Mouse (Mus musculus) forebrain, embryonic 10.5 days (tissue): ENCODE measurements around the gene Fosl2. TPM values are rescaled to one million over a fixed set of nuclear protein-coding genes. Genes with fewer than 3 reads are reported as not detected.
A peak's percentile ranks its signal among the peaks of the same experiment; 100 is the strongest.

Experiments used
- DNase-seq: peaks from one replicate; pipeline ENCODE4 v3.0.0-alpha.2; 2017; ENCODE audit warnings: low spot score; ENCODE audit errors: extremely low spot score
- H3K27ac ChIP-seq: fragments of 300-500 bp; sonication (generic); 2 replicates; pipeline ENCODE4 v1.5.1; 2016; ENCODE audit warnings: mild to moderate bottlenecking
- H3K27me3 ChIP-seq: fragments of 300-500 bp; sonication (generic); 2 replicates; pipeline ENCODE4 v1.6.1; 2016; ENCODE audit warnings: mild to moderate bottlenecking; ENCODE audit not compliant: poor library complexity, severe bottlenecking
- H3K36me3 ChIP-seq: fragments of 300-500 bp; sonication (generic); replicated peaks from 2 replicates; pipeline ENCODE4 v1.6.1; 2016; ENCODE audit warnings: mild to moderate bottlenecking, moderate library complexity
- H3K4me1 ChIP-seq: fragments of 300-500 bp; sonication (generic); 2 replicates; pipeline ENCODE4 v1.6.1; 2016
- H3K4me3 ChIP-seq: fragments of 300-500 bp; sonication (generic); 2 replicates; pipeline ENCODE4 v1.5.1; 2016; ENCODE audit warnings: mild to moderate bottlenecking, moderate library complexity
- H3K9me3 ChIP-seq: fragments of 300-500 bp; sonication (generic); 2 replicates; pipeline ENCODE4 v1.6.1; 2016; ENCODE audit warnings: mild to moderate bottlenecking, moderate library complexity
- WGBS: fragments of 180-500 bp; shearing (Covaris S2); methylation state at CpG from one replicate; pipeline ENCODE4 v1.1.7; 2016; 5-methylcytosine and 5-hydroxymethylcytosine counted together
- polyA plus RNA-seq: library from polyadenylated mRNA; unstranded; fragments of >200 nt; fragmentation: Nextera tagmentation; extraction: Ambion mirVana; gene quantifications from 2 replicates; pipeline ENCODE4 v1.2.1, GENCODE M21; 2016

The Fosl2 gene
- polyA plus RNA-seq, 1 experiment from 2014 or later, result 0.32 TPM

DNA sequence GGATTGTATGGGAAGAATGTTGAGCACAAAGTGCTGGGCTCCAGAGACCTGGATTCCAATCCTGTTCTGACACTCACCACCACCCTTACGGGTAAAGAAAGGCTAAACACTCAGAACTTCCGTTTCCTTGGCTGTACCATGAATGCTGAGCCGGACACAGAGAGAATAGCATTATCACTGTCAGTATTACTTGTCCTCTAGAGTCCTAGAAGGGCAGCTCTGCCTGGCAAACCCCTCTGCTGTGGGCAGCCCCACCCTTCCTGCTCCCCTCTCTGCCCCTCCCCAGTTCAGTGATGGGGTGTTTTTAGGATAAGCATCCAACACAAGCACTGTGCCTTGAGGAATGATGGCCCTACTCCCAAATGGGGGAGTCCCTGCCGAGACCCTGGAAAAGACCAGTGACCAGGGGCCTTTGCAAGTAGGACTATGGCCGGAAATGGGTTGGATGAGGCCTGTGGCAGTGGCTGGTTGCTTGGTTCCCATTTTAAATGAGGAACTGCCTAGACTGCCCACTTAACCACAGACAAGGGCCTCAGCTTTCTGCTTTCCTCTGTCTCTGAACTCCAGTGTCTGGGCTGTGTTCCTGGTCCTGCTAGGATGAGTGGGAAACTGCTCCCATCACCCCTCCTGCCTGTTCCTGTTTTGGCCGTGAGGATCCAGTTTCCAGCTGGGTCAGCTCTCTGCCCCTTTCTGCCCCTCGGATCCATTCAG, 23.2 kb upstream of the Fosl2 start:
- H3K4me3 ChIP-seq, result no peak overlapping the region
- H3K9me3 ChIP-seq, result no peaks in the 10 kb centered on the region
- H3K27ac ChIP-seq, result peak overlapping the region; percentile 25; the same call in 1 of the 2 replicates
- peaks cover 9% of the 10 kb centered on the region for H3K4me1 ChIP-seq
- no peaks in the 10 kb centered on the region for H3K36me3 ChIP-seq
- no peaks in the 10 kb centered on the region for H3K27me3 ChIP-seq
- WGBS, result 78% methylated on average over 7 of the region's 7 CpGs
- DNase-seq, result no peak

DNA sequence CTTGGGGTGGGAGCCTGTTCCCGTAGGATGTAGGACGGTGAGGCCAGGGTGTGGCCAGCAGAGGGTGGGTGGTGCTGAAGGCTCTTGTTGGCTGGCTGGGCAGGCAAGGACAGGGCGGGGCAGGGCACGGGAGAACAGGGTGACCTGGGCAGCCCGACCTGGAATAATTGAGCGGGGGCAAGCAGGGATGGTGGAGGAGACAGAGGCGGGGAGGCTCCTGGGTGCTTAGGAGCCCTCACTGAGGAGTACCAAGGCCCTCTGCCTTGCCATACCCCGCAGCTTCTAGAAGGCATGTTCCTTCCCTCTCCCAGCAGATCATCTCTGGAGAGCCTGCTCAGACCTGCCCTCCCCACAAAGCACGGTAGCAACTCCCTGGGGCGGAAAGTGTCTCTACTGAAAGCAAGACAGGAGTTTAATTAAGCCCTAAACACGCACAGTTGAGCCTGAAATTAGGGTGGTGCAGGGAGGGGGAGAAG, 14.7 kb upstream of the Fosl2 start:
- WGBS, result 38% methylated on average over 11 of the region's 11 CpGs
- no peak overlapping the region for H3K27ac ChIP-seq
- H3K4me1 ChIP-seq, result peaks cover 11% of the 10 kb centered on the region
- H3K9me3 ChIP-seq, result no peaks in the 10 kb centered on the region
- no peaks in the 10 kb centered on the region for H3K36me3 ChIP-seq
- H3K27me3 ChIP-seq, result no peaks in the 10 kb centered on the region
- no peak for DNase-seq
- H3K4me3 ChIP-seq, result no peak overlapping the region

DNA sequence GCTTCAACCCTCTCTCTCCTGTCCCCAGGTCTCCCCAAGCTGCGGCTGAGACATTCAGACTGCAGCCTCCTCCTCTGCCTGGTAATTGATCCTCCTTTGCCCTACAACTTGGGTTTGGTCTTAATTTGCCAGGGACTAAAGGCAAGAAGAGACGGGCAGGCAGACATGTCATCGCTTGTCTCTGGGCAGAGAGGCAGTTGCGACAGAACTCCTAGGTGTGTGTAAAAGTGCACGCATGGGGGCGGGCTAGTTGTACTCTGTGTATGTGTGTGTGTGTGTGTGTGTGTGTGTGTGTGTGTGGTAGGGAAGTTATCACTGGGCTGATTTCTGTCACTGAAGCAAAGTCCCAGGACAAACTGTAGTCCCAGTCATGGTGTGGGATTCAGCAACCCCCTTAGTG, 13.7 kb upstream of the Fosl2 start:
- WGBS, result 82% methylated on average over 6 of the region's 6 CpGs
- no peak for DNase-seq
- Histone ChIP-seq H3K27ac (no peak overlapping the region), H3K4me1 (peaks cover 11% of the 10 kb centered on the region), H3K9me3 (no peaks in the 10 kb centered on the region), H3K4me3 (no peak overlapping the region), H3K27me3 (no peaks in the 10 kb centered on the region), H3K36me3 (no peaks in the 10 kb centered on the region)

DNA sequence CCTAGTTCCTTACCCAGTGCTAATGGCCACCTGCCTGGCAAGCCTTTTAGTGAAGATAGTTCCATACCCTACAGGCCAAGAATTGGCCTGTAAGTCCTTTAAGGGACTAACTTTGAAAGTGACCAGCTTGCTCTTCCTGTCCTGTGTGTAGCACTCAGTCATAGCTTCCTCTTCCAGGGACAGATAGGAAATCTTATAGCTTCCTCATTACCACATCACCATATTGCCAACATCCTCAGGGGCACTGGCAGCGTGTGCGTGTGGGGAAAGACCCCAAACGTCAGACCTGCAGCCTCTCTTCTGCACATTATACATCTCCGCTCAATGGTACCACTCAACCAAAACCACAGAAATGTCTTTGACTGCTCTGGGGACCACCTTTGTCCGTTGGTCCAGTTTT, 13.2 kb upstream of the Fosl2 start:
- peaks cover 11% of the 10 kb centered on the region for H3K4me1 ChIP-seq
- H3K27me3 ChIP-seq, result no peaks in the 10 kb centered on the region
- DNase-seq, result no peak
- H3K9me3 ChIP-seq, result no peaks in the 10 kb centered on the region
- WGBS, result 88% methylated on average over 5 of the region's 5 CpGs
- no peak overlapping the region for H3K4me3 ChIP-seq
- H3K36me3 ChIP-seq, result no peaks in the 10 kb centered on the region
- H3K27ac ChIP-seq, result no peak overlapping the region

DNA sequence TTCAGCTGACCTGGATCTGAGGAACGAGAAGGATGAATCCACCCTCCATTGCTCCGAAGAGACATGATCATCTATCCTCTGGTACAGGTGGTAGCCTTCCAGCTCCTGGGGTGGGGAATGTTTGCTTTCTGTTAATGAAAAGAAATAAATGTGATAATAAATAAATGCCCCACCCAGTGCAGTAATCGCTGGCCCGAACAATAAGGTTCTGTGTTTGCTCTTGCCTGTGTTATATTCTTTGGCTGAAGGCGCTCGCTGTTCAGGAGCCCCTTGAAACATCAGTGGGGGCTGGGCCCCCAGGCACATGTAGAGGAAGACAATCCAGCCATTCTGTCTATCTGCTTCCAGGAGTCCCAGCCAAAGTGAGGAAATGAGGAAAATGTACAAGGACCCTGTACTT, 10.6 kb upstream of the Fosl2 start:
- peaks cover 17% of the 10 kb centered on the region for H3K27me3 ChIP-seq
- no peaks in the 10 kb centered on the region for H3K9me3 ChIP-seq
- no peak overlapping the region for H3K4me3 ChIP-seq
- no peaks in the 10 kb centered on the region for H3K36me3 ChIP-seq
- DNase-seq, result no peak
- WGBS, result 92% methylated on average over 6 of the region's 6 CpGs
- no peak overlapping the region for H3K27ac ChIP-seq
- H3K4me1 ChIP-seq, result peaks cover 11% of the 10 kb centered on the region

DNA sequence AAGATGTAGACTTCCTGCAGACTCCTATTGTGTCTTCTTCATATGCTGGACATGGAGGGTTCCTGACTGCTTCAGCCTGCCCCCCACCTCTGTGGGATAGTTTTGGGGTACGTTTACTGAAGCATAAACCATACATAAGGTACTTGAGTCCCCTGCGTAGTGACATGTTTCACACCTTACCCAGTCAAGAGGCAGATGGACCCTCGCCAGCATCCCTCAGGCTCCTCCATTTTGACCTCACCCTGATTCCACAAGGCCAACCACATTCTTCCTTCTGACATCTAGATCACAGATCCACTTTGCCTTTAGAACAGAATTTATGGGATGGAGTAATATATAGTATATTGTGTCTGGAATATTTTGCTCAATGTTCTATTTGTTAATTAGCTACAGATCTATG, 8.4 kb upstream of the Fosl2 start:
- Histone ChIP-seq H3K4me1 (no peaks in the 10 kb centered on the region), H3K36me3 (no peaks in the 10 kb centered on the region), H3K4me3 (no peak overlapping the region), H3K9me3 (no peaks in the 10 kb centered on the region), H3K27ac (no peak overlapping the region), H3K27me3 (peaks cover 40% of the 10 kb centered on the region)
- 82% methylated on average over 3 of the region's 3 CpGs for WGBS
- no peak for DNase-seq

DNA sequence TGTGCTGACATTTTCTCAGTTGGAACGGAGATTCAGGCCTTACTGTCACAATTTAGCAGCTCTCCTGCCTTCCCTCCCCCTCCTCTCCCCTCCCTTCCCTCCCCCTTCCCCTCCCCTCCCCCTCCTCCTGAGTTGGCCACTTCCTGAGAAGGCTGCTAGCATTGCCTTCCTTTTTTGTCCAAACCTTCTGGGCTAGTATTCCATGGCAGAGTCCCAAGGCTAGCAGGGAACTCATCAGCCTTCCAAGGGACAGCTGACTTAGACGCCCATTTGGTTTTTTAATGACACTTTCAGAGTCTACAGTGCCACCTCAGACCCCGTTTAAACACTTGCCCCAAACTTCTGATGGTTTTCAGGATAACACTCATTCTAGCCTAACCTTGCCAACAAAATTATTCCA, 7.7 kb upstream of the Fosl2 start:
- H3K4me3 ChIP-seq, result no peak overlapping the region
- no peaks in the 10 kb centered on the region for H3K9me3 ChIP-seq
- no peak for DNase-seq
- 61% methylated on average over 3 of the region's 3 CpGs for WGBS
- H3K27ac ChIP-seq, result no peak overlapping the region
- H3K36me3 ChIP-seq, result no peaks in the 10 kb centered on the region
- peaks cover 47% of the 10 kb centered on the region for H3K27me3 ChIP-seq
- peaks cover 4% of the 10 kb centered on the region for H3K4me1 ChIP-seq

DNA sequence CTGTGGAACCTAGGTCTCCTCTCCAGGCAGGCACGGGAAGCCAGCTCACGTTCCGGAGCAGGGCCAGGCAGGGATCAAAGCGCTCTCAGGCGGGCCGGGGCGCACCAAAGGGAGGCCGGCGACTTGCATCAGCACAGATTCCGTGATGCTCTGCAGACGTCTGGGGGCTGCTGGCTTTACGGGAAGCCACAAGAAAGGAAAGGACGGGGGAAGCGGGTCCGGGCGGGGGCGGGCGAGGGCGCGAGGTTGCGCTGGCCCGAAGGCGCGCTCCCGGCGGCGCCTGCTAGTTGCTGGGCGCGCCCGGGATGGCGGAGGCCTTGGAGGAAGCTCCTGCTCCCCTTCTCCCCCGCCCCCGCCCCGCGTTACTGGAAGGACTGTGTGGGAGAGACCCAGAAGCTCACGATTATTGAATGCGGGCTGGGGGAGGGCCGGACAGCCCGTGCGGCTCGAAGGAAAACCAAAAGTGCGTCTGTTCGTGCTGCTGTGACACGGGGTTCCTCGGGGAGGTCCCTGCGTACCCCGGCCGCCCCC, 2.6 kb upstream of the Fosl2 start:
- H3K27ac ChIP-seq, result peak overlapping the region; percentile 80
- WGBS, result under 1% methylated on average over 47 of the region's 48 CpGs
- H3K36me3 ChIP-seq, result no peaks in the 10 kb centered on the region
- H3K4me1 ChIP-seq, result peaks cover 48% of the 10 kb centered on the region
- no peaks in the 10 kb centered on the region for H3K9me3 ChIP-seq
- peaks cover 96% of the 10 kb centered on the region for H3K27me3 ChIP-seq
- peak; percentile 71 for DNase-seq
- H3K4me3 ChIP-seq, result peak overlapping the region; percentile 72

DNA sequence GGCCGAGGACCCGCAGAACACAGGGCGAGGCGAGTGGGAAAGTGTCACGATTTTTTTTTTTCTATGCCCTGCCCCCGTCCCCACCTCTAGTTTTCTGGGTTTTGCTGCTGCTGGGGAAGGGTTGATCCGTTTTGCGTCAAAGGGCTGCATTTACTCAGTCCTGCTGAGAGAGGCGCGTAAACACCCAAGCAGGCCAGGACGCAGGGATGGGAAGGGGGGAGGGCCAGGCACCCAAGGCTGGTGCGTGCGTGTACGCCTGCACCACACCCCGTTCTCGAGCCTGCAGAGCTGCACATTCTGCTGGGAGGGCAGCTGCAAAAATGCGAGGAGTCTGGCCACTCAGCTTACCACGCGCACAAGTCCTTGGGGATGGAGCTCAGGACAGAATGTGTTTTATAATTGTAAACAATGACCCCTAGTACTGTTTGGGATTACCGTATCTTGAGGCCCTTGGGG, 2.0 kb upstream of the Fosl2 start:
- 0% methylated on average over 20 of the region's 20 CpGs for WGBS
- Histone ChIP-seq H3K27me3 (peaks cover 97% of the 10 kb centered on the region), H3K27ac (peak overlapping the region; percentile 80), H3K9me3 (no peaks in the 10 kb centered on the region), H3K4me1 (peaks cover 48% of the 10 kb centered on the region), H3K4me3 (peak overlapping the region; percentile 72), H3K36me3 (no peaks in the 10 kb centered on the region)
- DNase-seq, result peak; percentile 39

DNA sequence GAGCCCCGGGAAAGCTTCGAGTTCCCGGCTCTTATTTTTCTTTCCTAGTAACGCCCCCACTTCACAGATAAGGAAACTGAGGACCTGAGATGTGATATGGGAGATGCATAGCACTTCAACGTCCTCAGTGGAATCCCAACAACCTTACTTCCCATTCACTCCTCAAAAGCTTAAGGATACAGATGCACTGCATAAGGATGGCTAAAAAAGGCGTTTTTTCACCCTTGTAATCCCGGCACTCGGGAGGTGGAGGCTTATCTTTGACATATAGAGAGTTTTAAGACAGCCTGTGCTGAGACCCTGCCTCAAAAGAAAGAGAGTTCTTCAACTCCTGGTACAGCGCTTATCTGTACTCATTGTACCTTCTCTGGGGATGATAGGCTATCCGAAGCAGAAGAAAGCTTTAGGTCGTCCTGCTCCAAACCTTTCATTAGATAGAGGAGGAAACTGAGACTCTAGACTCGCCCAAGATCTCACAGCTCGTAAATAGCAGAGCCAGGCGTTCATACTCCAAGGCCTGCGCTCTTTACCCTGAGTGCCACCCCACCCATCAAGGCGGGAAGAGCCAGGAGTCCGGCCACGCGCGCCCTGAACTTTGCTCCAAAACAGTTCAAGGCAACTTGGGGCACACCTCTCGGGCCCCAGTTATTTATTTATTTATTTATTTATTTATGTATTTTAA, 1.4 kb upstream of the Fosl2 start:
- peaks cover 99% of the 10 kb centered on the region for H3K27me3 ChIP-seq
- peak; percentile 21 for DNase-seq
- H3K4me3 ChIP-seq, result peak overlapping the region; percentile 72
- 2% methylated on average over 21 of the region's 21 CpGs for WGBS
- no peak overlapping the region for H3K27ac ChIP-seq
- H3K36me3 ChIP-seq, result no peaks in the 10 kb centered on the region
- peaks cover 48% of the 10 kb centered on the region for H3K4me1 ChIP-seq
- no peaks in the 10 kb centered on the region for H3K9me3 ChIP-seq

DNA sequence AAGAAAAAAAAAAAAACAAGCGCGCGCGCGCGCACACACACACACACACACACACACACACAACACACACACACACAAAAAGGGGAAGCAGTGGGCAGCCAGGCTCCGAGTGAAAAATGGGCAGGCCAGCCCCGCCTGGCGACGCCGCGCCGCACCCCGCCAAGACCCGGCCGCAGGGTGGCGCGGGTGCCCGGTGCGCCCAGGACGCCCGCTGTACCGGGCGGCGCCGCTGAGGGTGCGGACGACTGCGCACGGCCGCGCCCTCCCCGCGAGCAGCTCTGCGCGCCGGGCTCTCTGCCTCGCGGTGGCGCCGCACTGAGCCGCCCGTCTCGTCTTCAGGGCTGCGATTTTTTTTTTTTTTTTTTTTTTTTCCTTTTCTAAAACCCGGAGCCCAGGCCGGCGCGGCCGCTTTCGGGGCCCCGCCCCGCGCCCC, 682 bp upstream of the Fosl2 start:
- WGBS, result under 1% methylated on average over 50 of the region's 54 CpGs
- H3K4me1 ChIP-seq, result peaks cover 48% of the 10 kb centered on the region
- peak overlapping the region; percentile 72 for H3K4me3 ChIP-seq
- H3K36me3 ChIP-seq, result no peaks in the 10 kb centered on the region
- no peaks in the 10 kb centered on the region for H3K9me3 ChIP-seq
- H3K27ac ChIP-seq, result peak overlapping the region; percentile 89
- peak; percentile 45 for DNase-seq
- H3K27me3 ChIP-seq, result peaks cover 96% of the 10 kb centered on the region

DNA sequence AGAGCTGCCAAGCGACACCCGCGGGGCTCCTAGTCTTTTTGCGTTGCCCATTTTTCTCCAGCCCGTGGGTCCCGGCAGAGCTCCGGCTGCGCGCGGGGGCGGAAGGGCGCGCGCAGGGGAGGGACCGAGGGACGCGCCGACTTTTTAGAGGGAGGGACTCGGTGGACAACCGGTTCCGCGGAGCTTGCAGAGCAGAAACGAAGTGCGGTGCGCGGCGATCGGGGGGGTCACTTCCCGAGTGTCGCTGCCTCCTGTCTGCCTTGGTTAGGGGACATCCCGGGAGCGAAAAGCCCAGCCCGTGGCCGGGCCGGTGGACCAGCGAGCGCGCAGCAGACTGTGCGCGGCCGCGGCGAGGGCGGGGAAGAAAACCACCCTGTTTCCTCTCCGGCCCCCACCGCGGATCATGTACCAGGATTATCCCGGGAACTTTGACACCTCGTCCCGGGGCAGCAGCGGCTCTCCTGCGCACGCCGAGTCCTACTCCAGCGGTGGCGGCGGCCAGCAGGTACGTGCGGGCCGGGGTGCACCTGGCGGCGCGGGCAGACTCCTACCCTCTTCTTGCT, 781 bp downstream of the Fosl2 start:
- peaks cover 81% of the 10 kb centered on the region for H3K27me3 ChIP-seq

DNA sequence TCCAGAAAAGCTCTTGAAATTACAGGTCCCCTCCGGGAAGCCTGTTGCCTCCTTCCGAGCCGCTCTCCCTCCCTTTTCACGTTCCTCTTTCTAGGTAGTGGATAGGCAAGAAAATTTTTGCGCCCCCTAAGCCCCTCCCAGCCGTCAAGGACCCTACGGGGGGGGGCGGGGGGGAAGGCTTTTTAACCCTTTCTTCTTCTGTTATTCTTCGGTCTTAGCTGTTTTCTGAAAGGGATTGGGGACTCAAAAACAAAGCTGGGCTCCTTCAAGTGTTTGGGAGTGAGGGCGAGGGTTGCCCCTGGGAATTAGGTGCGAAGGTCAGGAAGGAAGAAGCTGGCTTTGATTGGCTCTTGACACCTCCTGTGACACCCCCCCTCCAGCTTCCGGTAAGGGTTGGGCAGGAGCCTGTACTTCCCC, 1.5 kb downstream of the Fosl2 start:
- DNase-seq, result no peak
- Histone ChIP-seq H3K4me3 (peak overlapping the region; percentile 72), H3K27me3 (peaks cover 74% of the 10 kb centered on the region)

More for the DNA sequence above, 781 bp downstream of the Fosl2 start:
- H3K4me1 ChIP-seq, result peaks cover 48% of the 10 kb centered on the region
- H3K36me3 ChIP-seq, result no peaks in the 10 kb centered on the region
- H3K27ac ChIP-seq, result peak overlapping the region; percentile 89
- H3K4me3 ChIP-seq, result peak overlapping the region; percentile 72
- no peaks in the 10 kb centered on the region for H3K9me3 ChIP-seq
- peak; percentile 42 for DNase-seq
- under 1% methylated on average over 63 of the region's 63 CpGs for WGBS

More for the DNA sequence above, 1.5 kb downstream of the Fosl2 start:
- Histone ChIP-seq H3K4me1 (peaks cover 48% of the 10 kb centered on the region), H3K9me3 (no peaks in the 10 kb centered on the region), H3K36me3 (no peaks in the 10 kb centered on the region), H3K27ac (no peak overlapping the region)
- WGBS, result under 1% methylated on average over 12 of the region's 12 CpGs
